Mouse (Mus musculus) embryonic fibroblast, embryonic 13.5 days (primary cell): ENCODE measurements around the gene Slc25a36.

ENCODE experiments used
- CTCF ChIP-seq: IDR thresholded peaks from 2 replicates; pipeline ENCODE4 v1.5.1; 2011; ENCODE audit warnings: mild to moderate bottlenecking, control low read depth, low read length, moderate library complexity, borderline replicate concordance; ENCODE audit not compliant: insufficient read depth
- POLR2A ChIP-seq: IDR thresholded peaks from 2 replicates; pipeline ENCODE4 v1.6.1; 2011; ENCODE audit warnings: low read depth, mild to moderate bottlenecking, control low read depth, low read length, moderate library complexity

DNA sequence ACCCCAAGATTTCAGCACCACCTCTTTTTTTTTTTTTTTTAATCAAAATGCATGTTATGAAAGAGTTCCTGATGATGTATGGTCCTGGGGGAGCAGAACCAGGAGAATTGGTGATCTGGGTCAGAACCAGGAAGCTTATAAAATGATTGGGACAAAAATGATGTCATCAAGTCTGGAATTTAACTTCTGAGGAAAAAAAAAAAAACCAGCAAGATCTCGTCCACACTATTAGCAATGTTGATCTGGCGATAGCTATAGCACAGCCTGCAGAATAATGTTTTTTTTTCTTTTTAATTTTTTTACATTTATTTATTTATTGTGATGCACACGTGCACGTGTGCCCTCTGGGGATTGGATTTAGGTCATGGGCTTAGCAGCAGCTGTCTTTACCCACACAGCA lies 64.7 kb downstream of the Slc25a36 start:
- TF ChIP-seq POLR2A (no peak), CTCF (no peak)
